Comparison of ENCODE assay signal across 8 mouse cellular contexts in the genomic region with DNA sequence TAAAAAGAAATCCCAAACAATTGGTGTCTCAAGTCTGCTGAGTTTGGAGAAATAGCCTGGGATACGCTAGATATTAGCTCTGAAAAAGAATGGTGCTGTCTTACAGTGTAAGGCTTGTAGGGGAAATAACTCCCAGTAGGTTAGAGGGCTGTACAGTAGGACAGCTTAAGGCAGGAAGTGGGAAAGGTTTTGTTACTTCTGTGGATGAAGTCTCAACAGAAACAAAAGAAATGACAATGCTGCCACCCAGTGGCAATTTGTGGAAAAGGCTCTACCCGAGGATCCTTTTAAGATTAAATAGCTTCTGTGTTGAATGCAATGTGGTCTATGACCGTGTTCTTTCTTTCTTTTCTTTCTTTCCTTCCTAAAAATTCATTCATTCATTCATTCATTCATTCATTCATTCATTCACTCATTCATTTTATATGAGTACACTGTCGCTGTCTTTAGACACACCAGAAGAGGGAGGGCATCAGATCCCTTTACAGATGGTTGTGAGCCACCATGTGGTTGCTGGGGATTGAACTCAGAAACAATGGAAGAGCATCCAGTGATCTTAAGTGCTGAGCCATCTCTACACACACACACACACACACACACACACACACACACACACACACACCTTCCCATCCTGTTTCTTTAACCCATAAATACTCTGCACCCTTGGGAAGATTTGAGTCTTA. TPM values are rescaled to one million over a fixed set of nuclear protein-coding genes. Genes with fewer than 3 reads are reported as not detected.
DNase-seq lines count a peak whose midpoint lies in the region; ATAC-seq lines count a peak whose summit lies in the region.

No protein-coding gene starts in this region.

- no peaks in the 10 kb centered on the region for H3K9me3 ChIP-seq in heart, embryonic 16.5 days (replicated peaks; ENCODE audit: control insufficient read depth, low read length)
- H3K9me3 ChIP-seq in liver, embryonic 11.5 days (ENCODE audit: control insufficient read depth, low read length) = no peaks in the 10 kb centered on the region
- no peaks in the 10 kb centered on the region for H3K9me3 ChIP-seq in stomach, embryonic 15.5 days

- 5% methylated on average over 4 of the region's 4 CpGs for WGBS in heart, embryonic 16.5 days
- 6% methylated on average over 4 of the region's 4 CpGs for WGBS in liver, embryonic 11.5 days
- WGBS in stomach, embryonic 15.5 days = 12% methylated on average over 4 of the region's 4 CpGs

- H3K36me3 ChIP-seq in heart, embryonic 16.5 days (ENCODE audit: control insufficient read depth, insufficient read depth) = no peaks in the 10 kb centered on the region
- no peaks in the 10 kb centered on the region for H3K36me3 ChIP-seq in liver, embryonic 11.5 days (ENCODE audit: control insufficient read depth, insufficient read depth, low read length)
- no peaks in the 10 kb centered on the region for H3K36me3 ChIP-seq in stomach, embryonic 15.5 days

- H3K4me3 ChIP-seq in heart, embryonic 16.5 days (ENCODE audit: low read length) = no peak overlapping the region
- H3K4me3 ChIP-seq in liver, embryonic 11.5 days (ENCODE audit: low read depth, low read length) = no peak overlapping the region
- H3K4me3 ChIP-seq in stomach, embryonic 15.5 days (replicated peaks) = no peak overlapping the region

- H3K4me2 ChIP-seq in heart, embryonic 16.5 days (ENCODE audit: low read depth, low read length) = no peak overlapping the region
- H3K4me2 ChIP-seq in liver, embryonic 11.5 days = no peak overlapping the region
- H3K4me2 ChIP-seq in stomach, embryonic 15.5 days = no peak overlapping the region

- no peaks in the 10 kb centered on the region for H3K27me3 ChIP-seq in heart, embryonic 16.5 days (ENCODE audit: control insufficient read depth, insufficient read depth, low read length)
- H3K27me3 ChIP-seq in liver, embryonic 11.5 days (replicated peaks; ENCODE audit: control insufficient read depth, insufficient read depth, low read length) = no peaks in the 10 kb centered on the region
- no peaks in the 10 kb centered on the region for H3K27me3 ChIP-seq in stomach, embryonic 15.5 days (replicated peaks)

- peak; percentile 77 for DNase-seq in CD4-positive helper T cell, adult 2 months (ENCODE audit: low read depth, low spot score)
- peak; percentile 70 to 82 for DNase-seq in adrenal gland, postnatal 36 days
- peak; percentile 87 for DNase-seq in kidney, postnatal 10 days
- DNase-seq in liver, embryonic 11.5 days (ENCODE audit: low spot score) = peak; percentile 66
- peak; percentile 82 for DNase-seq in neural tube, embryonic 10.5 days (ENCODE audit: extremely low spot score, low spot score)

- H3K9ac ChIP-seq in heart, embryonic 16.5 days (ENCODE audit: low read length) = no peak overlapping the region
- H3K9ac ChIP-seq in liver, embryonic 11.5 days (ENCODE audit: low read depth, low read length) = no peak overlapping the region
- no peak overlapping the region for H3K9ac ChIP-seq in stomach, embryonic 15.5 days

- no peak overlapping the region for H3K27ac ChIP-seq in heart, embryonic 16.5 days (ENCODE audit: low read length)
- H3K27ac ChIP-seq in liver, embryonic 11.5 days (ENCODE audit: low read depth, low read length) = no peak overlapping the region
- H3K27ac ChIP-seq in stomach, embryonic 15.5 days = no peak overlapping the region

- no peaks in the 10 kb centered on the region for H3K4me1 ChIP-seq in heart, embryonic 16.5 days (ENCODE audit: control insufficient read depth, insufficient read depth, low read length)
- no peaks in the 10 kb centered on the region for H3K4me1 ChIP-seq in liver, embryonic 11.5 days (replicated peaks; ENCODE audit: control insufficient read depth, insufficient read depth, low read length)
- H3K4me1 ChIP-seq in stomach, embryonic 15.5 days = no peaks in the 10 kb centered on the region

- peak; percentile 79 for ATAC-seq in erythroid progenitor cell, adult 5-6 weeks (replicated peaks; ENCODE audit: low FRiP score, poor library complexity, severe bottlenecking)
- peak; percentile 76 for ATAC-seq in heart, embryonic 16.5 days (replicated peaks; ENCODE audit: extremely low read depth, insufficient read depth, low FRiP score)
- no peak for ATAC-seq in liver, embryonic 11.5 days (replicated peaks; ENCODE audit: low FRiP score)
- peak; percentile 59; the same call in 1 of the 2 replicates for ATAC-seq in stomach, embryonic 15.5 days (ENCODE audit: insufficient read depth, low FRiP score, low read depth)

RNA-seq across cellular contexts. Expression of gene Hsd17b6, which starts 0.9 kb away (rescaled TPM):
- total RNA-seq in adrenal gland, postnatal 36 days (2021) = under 1 TPM in 1 of 2 experiments, not detected in 1; 0.23 TPM
- not detected in 2 replicates for total RNA-seq in erythroid progenitor cell, adult 5-6 weeks (2015; ENCODE audit: low replicate concordance)
- not detected in 2 replicates for total RNA-seq in erythroid progenitor cell, adult 5-6 weeks (2017; ENCODE audit: low replicate concordance)
- polyA plus RNA-seq in heart, embryonic 16.5 days (2015; fragmentation: Nextera tagmentation; extraction: Ambion mirVana) = not detected in 2 replicates
- not detected in 2 replicates for polyA plus RNA-seq in liver, embryonic 11.5 days (2014; fragmentation: Nextera tagmentation; extraction: Ambion mirVana)
- polyA plus RNA-seq in stomach, embryonic 15.5 days (2015; fragmentation: Nextera tagmentation; extraction: Ambion mirVana) = not detected in 2 replicates

RNA-seq across cellular contexts. Expression of gene Prim1, which starts 6.6 kb away (rescaled TPM):
- total RNA-seq in adrenal gland, postnatal 36 days (2021) = 1 to 10 TPM; 4.2 to 4.5 TPM
- 144 and 177 TPM in 2 replicates for total RNA-seq in erythroid progenitor cell, adult 5-6 weeks (2015; ENCODE audit: low replicate concordance)
- 110 and 170 TPM in 2 replicates for total RNA-seq in erythroid progenitor cell, adult 5-6 weeks (2017; ENCODE audit: low replicate concordance)
- 45.8 and 50.8 TPM in 2 replicates for polyA plus RNA-seq in heart, embryonic 16.5 days (2015; fragmentation: Nextera tagmentation; extraction: Ambion mirVana)
- 106 and 112 TPM in 2 replicates for polyA plus RNA-seq in liver, embryonic 11.5 days (2014; fragmentation: Nextera tagmentation; extraction: Ambion mirVana)
- 69.9 and 75.1 TPM in 2 replicates for polyA plus RNA-seq in stomach, embryonic 15.5 days (2015; fragmentation: Nextera tagmentation; extraction: Ambion mirVana)

RNA-seq across cellular contexts. Expression of gene Naca, which starts 27.0 kb away (rescaled TPM):
- total RNA-seq in adrenal gland, postnatal 36 days (2021) = 100 to 1,000 TPM; 638 to 655 TPM
- 228 and 341 TPM in 2 replicates for total RNA-seq in erythroid progenitor cell, adult 5-6 weeks (2015; ENCODE audit: low replicate concordance)
- 391 and 449 TPM in 2 replicates for total RNA-seq in erythroid progenitor cell, adult 5-6 weeks (2017; ENCODE audit: low replicate concordance)
- polyA plus RNA-seq in heart, embryonic 16.5 days (2015; fragmentation: Nextera tagmentation; extraction: Ambion mirVana) = 419 and 441 TPM in 2 replicates
- 1,053 and 1,054 TPM in 2 replicates for polyA plus RNA-seq in liver, embryonic 11.5 days (2014; fragmentation: Nextera tagmentation; extraction: Ambion mirVana)
- 639 and 789 TPM in 2 replicates for polyA plus RNA-seq in stomach, embryonic 15.5 days (2015; fragmentation: Nextera tagmentation; extraction: Ambion mirVana)

RNA-seq across cellular contexts. Expression of gene Ptges3, which starts 50.4 kb away (rescaled TPM):
- 100 to 1,000 TPM; 182 to 237 TPM for total RNA-seq in adrenal gland, postnatal 36 days (2021)
- 84.0 and 85.9 TPM in 2 replicates for total RNA-seq in erythroid progenitor cell, adult 5-6 weeks (2015; ENCODE audit: low replicate concordance)
- total RNA-seq in erythroid progenitor cell, adult 5-6 weeks (2017; ENCODE audit: low replicate concordance) = 87.1 and 111 TPM in 2 replicates
- 263 and 278 TPM in 2 replicates for polyA plus RNA-seq in heart, embryonic 16.5 days (2015; fragmentation: Nextera tagmentation; extraction: Ambion mirVana)
- polyA plus RNA-seq in liver, embryonic 11.5 days (2014; fragmentation: Nextera tagmentation; extraction: Ambion mirVana) = 527 and 567 TPM in 2 replicates
- 522 and 529 TPM in 2 replicates for polyA plus RNA-seq in stomach, embryonic 15.5 days (2015; fragmentation: Nextera tagmentation; extraction: Ambion mirVana)
